Mouse (Mus musculus): ENCODE measurements at regions not wholly inside any gene's neighbourhood (a gene's known extent, or its start where the extent isn't known, plus 50 kb on each side); places are given as distances from the start of the nearest gene placed in this dataset.

DNA sequence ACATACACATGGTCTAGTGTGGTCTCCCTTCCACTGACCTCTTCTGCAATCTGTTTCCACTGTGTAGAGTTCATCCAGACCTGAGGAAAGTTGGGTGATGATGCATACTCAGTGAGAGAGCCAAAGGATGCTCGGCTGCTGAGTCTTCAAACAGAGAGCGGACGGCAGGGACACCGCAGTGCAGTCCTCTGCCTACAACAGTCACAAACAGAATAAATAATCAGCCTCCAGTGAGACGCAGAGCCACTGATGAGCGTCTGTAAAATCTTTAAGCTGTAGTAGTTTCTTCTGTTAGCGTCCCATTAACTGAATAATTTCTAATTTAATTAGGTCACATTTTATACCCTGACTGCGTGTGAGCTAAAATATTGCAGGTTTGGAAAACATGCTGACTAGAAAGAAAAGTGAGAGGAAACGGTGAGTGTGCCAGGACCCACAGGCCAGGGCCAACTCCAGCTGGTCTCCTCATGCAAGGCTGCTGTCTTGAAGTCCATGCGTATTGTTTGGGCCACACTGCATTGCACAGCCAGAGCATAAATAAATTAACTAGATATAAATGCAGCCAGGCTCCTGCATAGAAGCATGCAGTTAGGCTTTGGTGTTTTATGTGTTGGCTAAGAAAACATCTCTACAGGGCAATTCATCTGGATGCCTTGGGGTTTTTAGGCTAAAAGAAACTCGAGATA is 551.0 kb downstream of the Plekhb2 start:
- H3K4me3 ChIP-seq (ENCODE audit: low read depth, low read length), result no peak overlapping the region
- H3K4me1 ChIP-seq (ENCODE audit: control insufficient read depth, insufficient read depth, low read length), result no peaks in the 10 kb centered on the region
- H3K9ac ChIP-seq (ENCODE audit: low read depth, low read length), result no peak overlapping the region
- 79% methylated on average over 11 of the region's 11 CpGs for WGBS (ENCODE audit: insufficient replicate concordance)
- no peak overlapping the region for H3K4me2 ChIP-seq
- no peaks in the 10 kb centered on the region for H3K27me3 ChIP-seq (ENCODE audit: control insufficient read depth, insufficient read depth, low read length)
- H3K27ac ChIP-seq (ENCODE audit: low read depth, low read length), result no peak overlapping the region
- no peaks in the 10 kb centered on the region for H3K9me3 ChIP-seq (replicated peaks; ENCODE audit: control insufficient read depth, low read length)
- ATAC-seq (replicated peaks; ENCODE audit: insufficient number of reproducible peaks, low FRiP score, low TSS enrichment), result no peak
- H3K36me3 ChIP-seq (ENCODE audit: control insufficient read depth, insufficient read depth, low read length), result no peaks in the 10 kb centered on the region

DNA sequence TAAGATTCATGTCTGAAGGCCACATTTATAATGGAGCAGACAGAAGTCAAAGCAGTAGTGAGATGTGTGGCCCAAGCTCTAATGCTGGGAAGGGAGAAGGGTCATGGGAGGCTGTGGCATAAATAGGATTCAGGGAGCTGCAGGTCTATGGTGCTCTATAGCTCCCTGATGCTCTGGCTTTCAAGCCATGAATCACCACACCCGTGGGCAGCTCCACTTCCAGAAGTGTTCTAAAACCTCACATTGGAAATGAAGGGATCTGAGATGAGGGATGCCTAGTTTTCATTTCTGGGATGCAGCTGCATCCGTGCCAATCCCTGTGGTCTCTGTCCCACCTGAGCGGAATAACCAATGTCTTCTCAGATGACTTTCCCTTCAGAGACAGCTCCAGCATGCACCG is 553.2 kb downstream of the Plekhb2 start:
- Histone ChIP-seq H3K9me3 (replicated peaks; ENCODE audit: control insufficient read depth, low read length) (no peaks in the 10 kb centered on the region), H3K9ac (ENCODE audit: low read depth, low read length) (no peak overlapping the region), H3K4me1 (ENCODE audit: control insufficient read depth, insufficient read depth, low read length) (no peaks in the 10 kb centered on the region), H3K27me3 (ENCODE audit: control insufficient read depth, insufficient read depth, low read length) (no peaks in the 10 kb centered on the region), H3K4me2 (no peak overlapping the region), H3K36me3 (ENCODE audit: control insufficient read depth, insufficient read depth, low read length) (no peaks in the 10 kb centered on the region), H3K4me3 (ENCODE audit: low read depth, low read length) (no peak overlapping the region), H3K27ac (ENCODE audit: low read depth, low read length) (no peak overlapping the region)
- ATAC-seq (replicated peaks; ENCODE audit: insufficient number of reproducible peaks, low FRiP score, low TSS enrichment), result no peak
- 83% methylated on average over 4 of the region's 4 CpGs for WGBS (ENCODE audit: insufficient replicate concordance)

GRCm38 (mm10) chr1:35405418-35405817 is 555.6 kb downstream of the Plekhb2 start:
- WGBS (ENCODE audit: insufficient replicate concordance), result 78% methylated on average over 6 of the region's 6 CpGs
- ATAC-seq (replicated peaks; ENCODE audit: insufficient number of reproducible peaks, low FRiP score, low TSS enrichment), result no peak
- H3K36me3 ChIP-seq (ENCODE audit: control insufficient read depth, insufficient read depth, low read length), result no peaks in the 10 kb centered on the region
- no peaks in the 10 kb centered on the region for H3K4me1 ChIP-seq (ENCODE audit: control insufficient read depth, insufficient read depth, low read length)
- H3K4me3 ChIP-seq (ENCODE audit: low read depth, low read length), result no peak overlapping the region
- no peak overlapping the region for H3K4me2 ChIP-seq
- H3K27me3 ChIP-seq (ENCODE audit: control insufficient read depth, insufficient read depth, low read length), result no peaks in the 10 kb centered on the region
- no peak overlapping the region for H3K9ac ChIP-seq (ENCODE audit: low read depth, low read length)
- no peak overlapping the region for H3K27ac ChIP-seq (ENCODE audit: low read depth, low read length)
- no peaks in the 10 kb centered on the region for H3K9me3 ChIP-seq (replicated peaks; ENCODE audit: control insufficient read depth, low read length)

DNA sequence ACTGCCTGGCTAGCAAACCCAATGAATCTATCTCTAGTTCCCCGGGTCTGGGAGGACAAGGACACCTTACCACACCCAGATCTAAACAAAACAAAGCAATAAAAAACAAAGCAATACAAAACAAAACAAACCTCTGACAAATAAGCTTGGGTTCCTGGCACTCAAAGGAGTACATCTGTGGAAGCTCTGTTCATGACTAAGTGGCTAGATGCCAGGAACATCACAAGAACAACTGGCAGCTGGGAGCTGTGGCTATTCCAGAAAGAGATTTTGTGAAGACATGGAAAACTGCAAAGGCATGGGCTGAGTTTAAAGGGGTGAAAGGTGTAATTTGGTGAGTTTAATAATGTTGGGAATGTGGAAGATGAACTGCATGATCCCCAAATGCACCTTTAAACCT is 565.9 kb downstream of the Plekhb2 start:
- H3K27me3 ChIP-seq (ENCODE audit: control insufficient read depth, insufficient read depth, low read length), result no peaks in the 10 kb centered on the region
- H3K4me3 ChIP-seq (ENCODE audit: low read depth, low read length), result no peak overlapping the region
- 66% methylated on average over 1 of the region's 1 CpGs for WGBS (ENCODE audit: insufficient replicate concordance)
- no peaks in the 10 kb centered on the region for H3K4me1 ChIP-seq (ENCODE audit: control insufficient read depth, insufficient read depth, low read length)
- H3K4me2 ChIP-seq, result no peak overlapping the region
- H3K36me3 ChIP-seq (ENCODE audit: control insufficient read depth, insufficient read depth, low read length), result no peaks in the 10 kb centered on the region
- H3K9ac ChIP-seq (ENCODE audit: low read depth, low read length), result no peak overlapping the region
- ATAC-seq (replicated peaks; ENCODE audit: insufficient number of reproducible peaks, low FRiP score, low TSS enrichment), result no peak
- H3K27ac ChIP-seq (ENCODE audit: low read depth, low read length), result no peak overlapping the region
- no peaks in the 10 kb centered on the region for H3K9me3 ChIP-seq (replicated peaks; ENCODE audit: control insufficient read depth, low read length)

- ATAC-seq (replicated peaks; ENCODE audit: insufficient number of reproducible peaks, low FRiP score, low TSS enrichment), result no peak
- H3K4me3 ChIP-seq (ENCODE audit: low read depth, low read length), result no peak overlapping the region
- no peaks in the 10 kb centered on the region for H3K36me3 ChIP-seq (ENCODE audit: control insufficient read depth, insufficient read depth, low read length)
- H3K4me2 ChIP-seq, result no peak overlapping the region
- no peak overlapping the region for H3K9ac ChIP-seq (ENCODE audit: low read depth, low read length)
- no peaks in the 10 kb centered on the region for H3K9me3 ChIP-seq (replicated peaks; ENCODE audit: control insufficient read depth, low read length)
- H3K27me3 ChIP-seq (ENCODE audit: control insufficient read depth, insufficient read depth, low read length), result no peaks in the 10 kb centered on the region
- no peak overlapping the region for H3K27ac ChIP-seq (ENCODE audit: low read depth, low read length)
- 77% methylated on average over 8 of the region's 8 CpGs for WGBS (ENCODE audit: insufficient replicate concordance)
- no peaks in the 10 kb centered on the region for H3K4me1 ChIP-seq (ENCODE audit: control insufficient read depth, insufficient read depth, low read length)
Measured at GRCm38 (mm10) chr1:35428126-35428840, 578.5 kb downstream of the Plekhb2 start.

GRCm38 (mm10) chr1:35429471-35429870 is 579.7 kb downstream of the Plekhb2 start:
- Histone ChIP-seq H3K9me3 (replicated peaks; ENCODE audit: control insufficient read depth, low read length) (no peaks in the 10 kb centered on the region), H3K27me3 (ENCODE audit: control insufficient read depth, insufficient read depth, low read length) (no peaks in the 10 kb centered on the region), H3K4me2 (no peak overlapping the region), H3K4me1 (ENCODE audit: control insufficient read depth, insufficient read depth, low read length) (no peaks in the 10 kb centered on the region), H3K27ac (ENCODE audit: low read depth, low read length) (no peak overlapping the region), H3K36me3 (ENCODE audit: control insufficient read depth, insufficient read depth, low read length) (no peaks in the 10 kb centered on the region), H3K9ac (ENCODE audit: low read depth, low read length) (no peak overlapping the region), H3K4me3 (ENCODE audit: low read depth, low read length) (no peak overlapping the region)
- ATAC-seq (replicated peaks; ENCODE audit: insufficient number of reproducible peaks, low FRiP score, low TSS enrichment), result no peak
- WGBS (ENCODE audit: insufficient replicate concordance), result 77% methylated on average over 1 of the region's 1 CpGs

- Histone ChIP-seq H3K4me2 (no peak overlapping the region), H3K27me3 (ENCODE audit: control insufficient read depth, insufficient read depth, low read length) (no peaks in the 10 kb centered on the region), H3K4me3 (ENCODE audit: low read depth, low read length) (no peak overlapping the region), H3K4me1 (ENCODE audit: control insufficient read depth, insufficient read depth, low read length) (no peaks in the 10 kb centered on the region), H3K36me3 (ENCODE audit: control insufficient read depth, insufficient read depth, low read length) (no peaks in the 10 kb centered on the region), H3K9ac (ENCODE audit: low read depth, low read length) (no peak overlapping the region), H3K27ac (ENCODE audit: low read depth, low read length) (no peak overlapping the region), H3K9me3 (replicated peaks; ENCODE audit: control insufficient read depth, low read length) (no peaks in the 10 kb centered on the region)
- 84% methylated on average over 3 of the region's 3 CpGs for WGBS (ENCODE audit: insufficient replicate concordance)
- no peak for ATAC-seq (replicated peaks; ENCODE audit: insufficient number of reproducible peaks, low FRiP score, low TSS enrichment)
Measured at GRCm38 (mm10) chr1:35435721-35436120, 585.9 kb downstream of the Plekhb2 start.

DNA sequence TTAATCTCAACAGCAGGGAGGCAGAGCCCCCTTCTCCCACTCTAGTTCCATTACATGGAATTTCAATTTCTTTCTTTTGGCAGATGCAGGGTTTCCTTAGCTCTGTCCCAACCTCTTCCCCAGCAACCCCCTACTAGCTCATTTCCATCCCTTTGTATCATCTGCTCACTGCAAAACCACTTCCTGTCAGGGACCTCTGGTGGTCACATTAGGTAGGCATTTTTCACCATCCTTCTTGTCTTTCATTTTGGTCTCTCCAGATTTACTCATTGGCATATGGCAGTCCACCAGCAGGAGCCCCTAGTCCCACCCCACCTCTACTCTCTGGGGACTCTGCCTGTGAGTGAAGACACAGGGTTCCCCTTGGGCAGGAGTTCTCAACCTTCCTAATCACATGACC is 597.6 kb downstream of the Plekhb2 start:
- H3K9ac ChIP-seq (ENCODE audit: low read depth, low read length), result no peak overlapping the region
- H3K4me1 ChIP-seq (ENCODE audit: control insufficient read depth, insufficient read depth, low read length), result no peaks in the 10 kb centered on the region
- H3K4me3 ChIP-seq (ENCODE audit: low read depth, low read length), result no peak overlapping the region
- H3K27ac ChIP-seq (ENCODE audit: low read depth, low read length), result no peak overlapping the region
- H3K9me3 ChIP-seq (replicated peaks; ENCODE audit: control insufficient read depth, low read length), result no peaks in the 10 kb centered on the region
- H3K36me3 ChIP-seq (ENCODE audit: control insufficient read depth, insufficient read depth, low read length), result no peaks in the 10 kb centered on the region
- no peaks in the 10 kb centered on the region for H3K27me3 ChIP-seq (ENCODE audit: control insufficient read depth, insufficient read depth, low read length)
- no peak for ATAC-seq (replicated peaks; ENCODE audit: insufficient number of reproducible peaks, low FRiP score, low TSS enrichment)
- no peak overlapping the region for H3K4me2 ChIP-seq

All from heart, embryonic 11.5 days (tissue).